Mouse (Mus musculus): ENCODE results near the gene Glis3.

Gene Glis3

DNA sequence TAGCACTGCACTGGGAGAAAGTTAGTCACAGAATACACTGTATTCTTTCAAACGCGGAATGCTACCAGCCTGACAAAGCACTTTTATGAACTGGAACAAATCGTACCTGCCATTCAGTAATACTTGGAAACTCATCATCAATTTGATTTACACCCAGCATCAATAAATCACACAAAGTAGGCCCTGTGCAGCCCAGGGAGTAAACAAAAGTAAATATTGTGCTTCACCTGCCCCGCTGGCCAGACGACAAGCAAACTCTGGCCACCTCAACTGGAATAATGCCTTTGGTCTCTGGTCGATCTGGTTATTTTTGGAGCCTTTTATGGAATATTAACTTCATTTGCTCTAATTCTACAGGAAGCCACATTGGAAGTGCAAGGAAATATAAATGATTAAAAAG, 23.0 kb downstream of the Glis3 start:
- in situ Hi-C loops (cut with MboI, MseI), result no loop called here

DNA sequence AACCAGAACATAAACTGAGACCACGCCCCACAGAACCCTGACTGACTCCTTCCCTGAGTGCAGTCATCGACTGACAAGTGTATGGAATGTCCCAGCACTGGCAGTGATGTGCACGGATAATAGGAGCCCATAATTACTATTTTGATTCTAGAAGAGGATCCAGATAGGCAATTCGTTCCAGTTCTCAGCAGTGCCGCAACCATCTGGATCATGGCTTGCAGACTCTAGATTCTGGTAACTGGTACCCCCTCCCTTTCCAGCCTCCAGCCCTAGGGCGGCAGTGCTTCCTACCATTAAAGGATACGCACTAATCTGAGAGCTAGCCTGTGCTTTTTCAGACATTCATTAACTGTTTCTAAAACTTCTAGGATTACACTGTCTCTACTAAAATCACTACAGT, 24.7 kb downstream of the Glis3 start:
- in situ Hi-C loops (cut with MboI, MseI), result no loop called here

- in situ Hi-C loops (cut with MboI, MseI), result no loop called here
Observed at GRCm38 (mm10) chr19:28650836-28651235, 29.0 kb downstream of the Glis3 start.

DNA sequence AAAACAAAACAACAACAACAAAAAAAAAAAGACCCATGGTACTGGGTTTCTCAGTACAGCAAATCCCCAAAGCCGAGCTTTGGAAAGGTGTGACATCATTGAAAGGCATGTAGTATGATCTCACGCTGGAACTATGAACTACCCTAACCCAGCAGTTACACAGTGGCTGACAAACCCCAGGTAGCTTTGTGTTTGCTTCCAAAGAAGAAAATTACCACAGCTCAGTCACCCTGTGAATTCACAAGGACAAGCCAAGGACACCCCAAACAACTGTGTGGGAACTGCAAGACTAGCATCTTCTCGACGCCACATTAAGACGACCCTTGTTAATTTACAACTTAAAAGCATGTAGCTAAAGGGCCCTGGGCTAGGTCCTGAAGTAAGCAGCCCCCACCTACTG, 30.4 kb downstream of the Glis3 start:
- in situ Hi-C loops (cut with MboI, MseI), result no loop called here

DNA sequence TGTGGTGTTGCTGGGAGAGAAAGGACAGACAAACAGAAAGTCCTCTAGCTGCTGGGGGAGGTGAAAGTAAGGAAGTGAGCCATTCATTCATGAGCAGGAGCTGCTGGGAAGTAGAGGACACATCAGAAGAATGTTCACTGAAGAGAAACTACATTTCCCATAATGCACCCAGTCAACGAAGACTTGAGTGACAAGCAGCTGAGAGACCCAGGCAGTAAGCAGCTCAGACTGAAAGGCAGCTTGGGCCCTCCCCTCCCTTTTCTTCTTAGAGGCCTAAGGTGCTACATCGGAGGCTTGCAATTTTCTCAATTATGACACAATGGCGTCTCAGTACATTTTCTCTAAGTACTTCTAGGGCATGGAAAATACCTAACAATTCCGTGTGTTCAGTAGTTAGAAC, 31.0 kb downstream of the Glis3 start:
- in situ Hi-C loops (cut with MboI, MseI), result no loop called here

- in situ Hi-C loops (cut with MboI, MseI), result no loop called here
Observed at GRCm38 (mm10) chr19:28647424-28647823, 32.5 kb downstream of the Glis3 start.

- in situ Hi-C loops (cut with MboI, MseI), result no loop called here
Observed at GRCm38 (mm10) chr19:28646286-28646685, 33.6 kb downstream of the Glis3 start.

- in situ Hi-C loops (cut with MboI, MseI), result no loop called here
Observed at GRCm38 (mm10) chr19:28640861-28641381, 39.0 kb downstream of the Glis3 start.

DNA sequence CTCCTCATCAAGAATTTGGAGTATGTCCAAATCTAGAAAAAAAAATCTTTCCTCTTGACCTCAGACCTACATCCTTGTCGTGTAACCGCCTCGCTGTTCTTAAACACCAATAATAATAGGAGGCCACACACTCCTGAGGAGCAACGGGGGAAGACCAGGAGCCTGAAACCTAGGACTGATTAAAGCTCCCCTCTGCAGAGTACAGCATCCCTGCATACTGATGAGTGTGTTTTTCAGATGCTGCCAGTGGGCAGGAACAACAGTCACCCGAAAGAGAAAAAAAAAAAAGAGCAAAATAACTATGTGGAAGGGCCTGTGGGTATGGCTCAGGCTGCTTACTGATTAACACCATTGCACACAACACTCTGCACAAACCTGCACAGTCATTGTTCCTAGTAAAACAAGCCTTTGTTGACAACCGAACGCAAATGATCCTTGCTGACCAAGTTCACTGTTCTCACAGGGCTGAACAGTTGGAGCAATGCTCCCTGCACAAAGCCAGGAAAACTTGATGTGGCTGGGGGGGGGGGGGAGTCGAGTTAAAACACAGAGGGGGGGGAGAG, 43.8 kb downstream of the Glis3 start:
- in situ Hi-C loops (cut with MboI, MseI), result no loop called here

DNA sequence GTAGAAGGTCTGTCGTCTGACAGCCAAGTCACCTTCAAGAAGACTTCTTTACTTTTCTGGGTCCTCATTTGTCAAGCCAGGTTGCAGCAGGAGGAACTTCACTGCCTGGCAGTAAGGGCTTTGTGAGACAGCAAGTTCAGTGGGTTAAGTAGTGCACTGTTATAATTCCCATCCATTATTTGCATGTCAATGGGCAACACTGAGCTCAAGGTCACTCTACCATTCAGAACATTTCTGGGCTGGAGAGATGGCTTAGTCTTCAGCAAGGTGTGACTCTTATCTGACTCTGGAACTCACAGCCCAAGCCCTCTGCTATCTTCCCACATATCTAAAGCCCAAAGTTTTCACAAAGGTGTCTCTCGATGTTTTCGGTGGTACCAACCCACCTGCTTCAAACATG, 44.9 kb downstream of the Glis3 start:
- in situ Hi-C loops (cut with MboI, MseI), result no loop called here

- in situ Hi-C loops (cut with MboI, MseI), result no loop called here
Observed at GRCm38 (mm10) chr19:28628416-28628815, 51.5 kb downstream of the Glis3 start.

DNA sequence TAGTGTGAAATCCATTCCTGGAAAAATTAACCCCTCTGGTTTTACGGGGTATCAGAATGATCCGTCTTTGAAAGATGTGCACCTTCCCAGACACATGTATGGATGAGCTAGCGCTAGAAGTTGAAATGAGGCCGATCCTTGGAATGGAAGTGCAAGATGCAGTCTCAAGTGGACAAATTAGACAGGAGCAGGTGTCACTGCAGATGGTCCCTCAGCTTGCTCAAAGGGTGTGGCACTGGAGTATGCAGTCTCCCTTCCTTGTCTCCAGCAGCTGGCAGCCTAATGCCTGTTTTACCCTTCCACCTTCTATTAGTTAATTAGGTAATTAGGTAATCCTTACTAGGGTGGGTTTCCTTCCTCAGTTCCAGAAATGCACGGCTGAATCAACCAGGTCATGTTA, 53.7 kb downstream of the Glis3 start:
- in situ Hi-C loops (cut with MboI, MseI), result no loop called here

GRCm38 (mm10) chr19:28624571-28624970, 55.3 kb downstream of the Glis3 start:
- in situ Hi-C loops (cut with MboI, MseI), result no loop called here

- in situ Hi-C loops (cut with MboI, MseI), result no loop called here
Observed at GRCm38 (mm10) chr19:28623726-28624125, 56.2 kb downstream of the Glis3 start.

- in situ Hi-C loops (cut with MboI, MseI), result no loop called here
Observed at GRCm38 (mm10) chr19:28621608-28622505, 58.0 kb downstream of the Glis3 start.

DNA sequence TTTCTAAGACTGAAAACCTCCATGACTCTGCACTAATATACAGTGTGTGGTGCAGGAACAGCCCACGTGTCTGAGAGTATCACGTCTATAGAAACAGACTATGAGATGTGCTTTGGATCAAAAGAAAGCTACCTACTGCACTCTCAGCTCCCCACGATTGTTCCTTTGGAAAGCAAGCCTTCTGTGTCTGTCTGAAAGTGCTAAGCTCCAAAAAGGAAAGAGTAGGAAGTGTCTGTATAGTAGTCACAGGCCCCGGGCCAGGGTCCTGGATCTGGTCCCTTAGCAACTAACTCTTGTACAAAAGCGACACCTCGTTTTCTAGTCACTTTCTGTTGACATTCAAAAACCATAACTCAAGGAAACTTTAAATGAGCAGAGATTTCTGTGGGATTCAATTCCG, 62.1 kb downstream of the Glis3 start:
- in situ Hi-C loops (cut with MboI, MseI), result no loop called here

DNA sequence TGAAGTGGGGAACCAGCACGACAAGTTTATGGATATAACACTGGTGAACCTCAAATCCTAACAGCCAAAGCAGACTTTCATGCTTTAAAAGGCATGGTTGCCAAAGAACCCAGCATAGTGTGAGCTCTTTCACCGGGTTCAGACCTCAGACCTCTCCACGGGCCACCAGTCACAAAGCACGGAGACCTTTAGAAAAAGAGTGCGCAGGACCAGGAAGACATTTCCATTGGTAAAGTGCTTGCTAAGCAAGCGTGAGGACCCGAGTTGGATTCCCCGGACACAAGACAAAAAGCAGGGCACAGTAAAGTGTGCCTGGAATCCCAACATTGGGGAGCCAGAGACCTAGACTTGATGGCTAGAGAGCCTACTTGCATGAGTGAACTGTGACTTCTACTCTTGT, 62.7 kb downstream of the Glis3 start:
- in situ Hi-C loops (cut with MboI, MseI), result no loop called here

- in situ Hi-C loops (cut with MboI, MseI), result no loop called here
Observed at GRCm38 (mm10) chr19:28616487-28616886, 63.4 kb downstream of the Glis3 start.

GRCm38 (mm10) chr19:28612249-28612648, 67.6 kb downstream of the Glis3 start:
- in situ Hi-C loops (cut with MboI, MseI), result no loop called here

DNA sequence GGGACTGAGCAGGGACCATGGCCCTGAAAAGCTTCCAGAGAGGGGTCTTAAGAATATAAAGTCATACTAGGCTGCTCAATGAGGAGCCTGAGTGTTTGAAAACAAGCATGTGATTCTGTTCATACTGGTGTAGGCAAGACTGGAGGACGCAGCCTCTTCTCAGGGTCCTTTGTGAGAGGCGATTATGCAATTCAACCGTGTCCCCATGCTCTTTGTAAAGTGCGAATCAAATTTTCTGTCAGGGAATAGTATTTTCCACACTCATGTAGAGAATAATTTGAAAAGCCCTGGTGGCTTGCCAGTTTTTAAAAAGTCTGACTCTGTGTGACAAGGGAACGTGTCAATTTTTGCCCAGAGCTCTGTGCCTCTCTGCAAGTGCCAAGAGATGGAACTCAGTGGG, 71.1 kb downstream of the Glis3 start:
- in situ Hi-C loops (cut with MboI, MseI), result no loop called here

GRCm38 (mm10) chr19:28608277-28608676, 71.6 kb downstream of the Glis3 start:
- in situ Hi-C loops (cut with MboI, MseI), result no loop called here

GRCm38 (mm10) chr19:28600866-28601265, 79.0 kb downstream of the Glis3 start:
- in situ Hi-C loops (cut with MboI, MseI), result no loop called here

GRCm38 (mm10) chr19:28594215-28594614, 85.7 kb downstream of the Glis3 start:
- in situ Hi-C loops (cut with MboI, MseI), result no loop called here

Data from regulatory T cell (primary cell).